Mouse (Mus musculus) liver, postnatal 0 days (tissue): ENCODE measurements around the gene Cspg4.

ENCODE experiments used
- CTCF ChIP-seq: sonication (generic); IDR thresholded peaks from 2 replicates; pipeline ENCODE4 v1.5.1; 2016; ENCODE audit warnings: antibody characterized with exemption, low read depth
- EP300 ChIP-seq: IDR thresholded peaks from 2 replicates; pipeline ENCODE4 v1.6.1; 2016; ENCODE audit warnings: antibody characterized with exemption, low read depth, mild to moderate bottlenecking

- no peak for TF ChIP-seq EP300
- TF ChIP-seq CTCF = no peak
Measured at GRCm38 (mm10) chr9:56857463-56857862, 7.4 kb upstream of the Cspg4 start.
